Mouse (Mus musculus) liver, adult 2 months (tissue): ENCODE data around the gene Isl1. TPM values are rescaled to one million over a fixed set of nuclear protein-coding genes. Genes with fewer than 3 reads are reported as not detected.

Source experiments
- DNase-seq: peaks from one replicate; pipeline ENCODE4 v3.0.0-alpha.2; 2011; ENCODE audit warnings: low read depth, low spot score; ENCODE audit errors: extremely low read depth
- H3K27ac ChIP-seq: fragments of 200-500 bp; replicated peaks from 2 replicates; pipeline ENCODE4 v1.5.1; 2012; ENCODE audit warnings: low read depth, mild to moderate bottlenecking, control low read depth, inconsistent platforms, low read length; ENCODE audit not compliant: insufficient read depth
- H3K27me3 ChIP-seq: fragments of 200-500 bp; 2 replicates; pipeline ENCODE4 v1.6.1; 2012; ENCODE audit warnings: mild to moderate bottlenecking, moderate library complexity, low read length, inconsistent platforms; ENCODE audit not compliant: control insufficient read depth, insufficient read depth
- H3K36me3 ChIP-seq: fragments of 200-500 bp; 2 replicates; pipeline ENCODE4 v1.6.1; 2012; ENCODE audit warnings: low read length, inconsistent platforms; ENCODE audit not compliant: control insufficient read depth, insufficient read depth
- H3K4me1 ChIP-seq: fragments of 200-500 bp; 2 replicates; pipeline ENCODE4 v1.6.1; 2011; ENCODE audit warnings: low read length; ENCODE audit not compliant: control insufficient read depth, insufficient read depth
- H3K4me3 ChIP-seq: fragments of 200-500 bp; 2 replicates; pipeline ENCODE4 v1.5.1; 2011; ENCODE audit warnings: low read depth, mild to moderate bottlenecking, control low read depth, low read length, moderate library complexity; ENCODE audit not compliant: insufficient read depth
- H3K79me2 ChIP-seq: fragments of 200-500 bp; 2 replicates; pipeline ENCODE4 v1.6.1; 2012; ENCODE audit warnings: inconsistent platforms, mild to moderate bottlenecking, low read length, moderate library complexity; ENCODE audit not compliant: control insufficient read depth, insufficient read depth
- H3K9ac ChIP-seq: fragments of 200-500 bp; 2 replicates; pipeline ENCODE4 v1.6.1; 2012; ENCODE audit warnings: low read depth, mild to moderate bottlenecking, control low read depth, inconsistent platforms, low read length
- CTCF ChIP-seq: fragments of 200-500 bp; IDR thresholded peaks from 2 replicates; pipeline ENCODE4 v1.5.1; 2011; ENCODE audit warnings: low read depth, low read length, control low read depth
- POLR2A ChIP-seq: fragments of 200-500 bp; IDR thresholded peaks from 2 replicates; pipeline ENCODE4 v1.6.1; 2011; ENCODE audit warnings: low read length, control low read depth; ENCODE audit not compliant: insufficient read depth; ENCODE audit errors: extremely low read depth
- WGBS: fragments of 180-500 bp; shearing (Covaris S2); methylation state at CpG from one replicate; pipeline ENCODE4 v1.1.7; 2018; 5-methylcytosine and 5-hydroxymethylcytosine counted together
- polyA plus RNA-seq: library from polyadenylated mRNA; depleted of rRNA; stranded (reverse); fragments of >200 nt; gene quantifications from 2 replicates; pipeline ENCODE4 v1.2.3, GENCODE M21; 2012
- total RNA-seq: library from RNA; depleted of rRNA; stranded (reverse); fragments of >200 nt; gene quantifications from 2 replicates; pipeline ENCODE4 v1.2.3, GENCODE M21; 2014

Gene Isl1
- total and polyA plus RNA-seq, 2 experiments: not detected

GRCm38 (mm10) chr13:116304713-116305470 lies 4.6 kb downstream of the Isl1 start:
- H3K27ac ChIP-seq: no peak overlapping the region
- H3K36me3 ChIP-seq: no peaks in the 10 kb centered on the region
- no peak for DNase-seq
- no peak overlapping the region for H3K9ac ChIP-seq
- H3K27me3 ChIP-seq: peaks cover 25% of the 10 kb centered on the region
- TF ChIP-seq POLR2A: no peak
- no peak for TF ChIP-seq CTCF
- 7% methylated on average over 25 of the region's 25 CpGs for WGBS
- H3K4me1 ChIP-seq: no peaks in the 10 kb centered on the region
- H3K79me2 ChIP-seq: no peaks in the 10 kb centered on the region
- H3K4me3 ChIP-seq: no peak overlapping the region

GRCm38 (mm10) chr13:116303766-116304165 lies 5.7 kb downstream of the Isl1 start:
- WGBS: 4% methylated on average over 6 of the region's 6 CpGs
- H3K4me3 ChIP-seq: no peak overlapping the region
- no peaks in the 10 kb centered on the region for H3K4me1 ChIP-seq
- H3K79me2 ChIP-seq: no peaks in the 10 kb centered on the region
- no peak overlapping the region for H3K27ac ChIP-seq
- TF ChIP-seq CTCF (no peak), POLR2A (no peak)
- DNase-seq: no peak
- no peaks in the 10 kb centered on the region for H3K36me3 ChIP-seq
- no peak overlapping the region for H3K9ac ChIP-seq
- H3K27me3 ChIP-seq: peaks cover 21% of the 10 kb centered on the region

GRCm38 (mm10) chr13:116302861-116303260 lies 6.6 kb downstream of the Isl1 start:
- Histone ChIP-seq H3K4me3 (no peak overlapping the region), H3K4me1 (no peaks in the 10 kb centered on the region), H3K27me3 (peaks cover 21% of the 10 kb centered on the region), H3K27ac (no peak overlapping the region), H3K36me3 (no peaks in the 10 kb centered on the region), H3K79me2 (no peaks in the 10 kb centered on the region), H3K9ac (no peak overlapping the region)
- no peak for DNase-seq
- TF ChIP-seq POLR2A: no peak
- 26% methylated on average over 15 of the region's 15 CpGs for WGBS

GRCm38 (mm10) chr13:116301706-116302105 lies 7.8 kb downstream of the Isl1 start:
- H3K4me3 ChIP-seq: no peak overlapping the region
- H3K27me3 ChIP-seq: peaks cover 21% of the 10 kb centered on the region
- no peaks in the 10 kb centered on the region for H3K36me3 ChIP-seq
- no peak for DNase-seq
- no peaks in the 10 kb centered on the region for H3K4me1 ChIP-seq
- WGBS: 12% methylated on average over 3 of the region's 3 CpGs
- H3K79me2 ChIP-seq: no peaks in the 10 kb centered on the region
- H3K9ac ChIP-seq: no peak overlapping the region
- no peak overlapping the region for H3K27ac ChIP-seq
- TF ChIP-seq POLR2A (no peak), CTCF (no peak)

GRCm38 (mm10) chr13:116299241-116299640 lies 10.2 kb downstream of the Isl1 start:
- no peak for DNase-seq
- Histone ChIP-seq H3K36me3 (no peaks in the 10 kb centered on the region), H3K27me3 (peaks cover 20% of the 10 kb centered on the region; the same call in 1 of the 2 replicates), H3K27ac (no peak overlapping the region), H3K4me3 (no peak overlapping the region), H3K79me2 (no peaks in the 10 kb centered on the region), H3K4me1 (no peaks in the 10 kb centered on the region), H3K9ac (no peak overlapping the region)
- TF ChIP-seq CTCF (no peak), POLR2A (no peak)
- WGBS: 37% methylated on average over 7 of the region's 7 CpGs

- no peak overlapping the region for H3K9ac ChIP-seq
- H3K79me2 ChIP-seq: no peaks in the 10 kb centered on the region
- H3K36me3 ChIP-seq: no peaks in the 10 kb centered on the region
- no peaks in the 10 kb centered on the region; the same call in 1 of the 2 replicates for H3K4me1 ChIP-seq
- 34% methylated on average over 13 of the region's 13 CpGs for WGBS
- no peak overlapping the region for H3K27ac ChIP-seq
- TF ChIP-seq CTCF (no peak), POLR2A (no peak)
- H3K27me3 ChIP-seq: peaks cover 18% of the 10 kb centered on the region; the same call in 1 of the 2 replicates
- no peak overlapping the region for H3K4me3 ChIP-seq
- DNase-seq: no peak
Measured at GRCm38 (mm10) chr13:116298641-116299170, 10.8 kb downstream of the Isl1 start.
